Mouse (Mus musculus) hindbrain, postnatal 0 days (tissue): ENCODE results near the gene Prmt2. TPM values are rescaled to one million over a fixed set of nuclear protein-coding genes. Genes with fewer than 3 reads are reported as not detected.
A peak's percentile ranks its signal among the peaks of the same experiment; 100 is the strongest.

Source experiments
- ATAC-seq: fragments of 200-750 bp; cut with Nextera tagmentation; 2 replicates; pipeline ENCODE4 v1.8.0; 2017; ENCODE audit warnings: mild to moderate bottlenecking, moderate TSS enrichment, moderate library complexity
- DNase-seq: peaks from one replicate; pipeline ENCODE4 v3.0.0-alpha.2; 2015; ENCODE audit warnings: low spot score
- H3K27ac ChIP-seq: fragments of 300-500 bp; sonication (generic); 2 replicates; pipeline ENCODE4 v1.5.1; 2014; ENCODE audit warnings: mild to moderate bottlenecking
- H3K27me3 ChIP-seq: fragments of 300-500 bp; sonication (generic); 2 replicates; pipeline ENCODE4 v1.6.1; 2014; ENCODE audit warnings: low read length, mixed read lengths; ENCODE audit not compliant: insufficient read depth
- H3K36me3 ChIP-seq: fragments of 300-500 bp; sonication (generic); 2 replicates; pipeline ENCODE4 v1.6.1; 2014; ENCODE audit warnings: low read length, mixed read lengths; ENCODE audit not compliant: insufficient read depth
- H3K4me1 ChIP-seq: fragments of 300-500 bp; sonication (generic); 2 replicates; pipeline ENCODE4 v1.6.1; 2014; ENCODE audit warnings: antibody characterized with exemption, low read length, mixed read lengths; ENCODE audit not compliant: insufficient read depth
- H3K4me2 ChIP-seq: fragments of 300-500 bp; sonication (generic); 2 replicates; pipeline ENCODE4 v1.6.1; 2014; ENCODE audit warnings: low read depth, mild to moderate bottlenecking, low read length, moderate library complexity, mixed read lengths
- H3K4me3 ChIP-seq: fragments of 300-500 bp; sonication (generic); 2 replicates; pipeline ENCODE4 v1.5.1; 2014; ENCODE audit warnings: low read length
- H3K9ac ChIP-seq: fragments of 300-500 bp; sonication (generic); replicated peaks from 2 replicates; pipeline ENCODE4 v1.6.1; 2014; ENCODE audit warnings: mild to moderate bottlenecking, low read length, moderate library complexity, mixed read lengths
- H3K9me3 ChIP-seq: fragments of 300-500 bp; sonication (generic); 2 replicates; pipeline ENCODE4 v1.6.1; 2016; ENCODE audit warnings: low read length, mixed read lengths
- CTCF ChIP-seq: IDR thresholded peaks from 2 replicates; pipeline ENCODE4 v1.5.1; 2016; ENCODE audit warnings: antibody characterized with exemption, control low read depth, low read depth
- WGBS: fragments of 180-500 bp; shearing (Covaris S2); extraction: QIAGEN DNeasy Blood & Tissue Kit; methylation state at CpG from one replicate; pipeline ENCODE4 v1.1.7; 2014; 5-methylcytosine and 5-hydroxymethylcytosine counted together
- polyA plus RNA-seq: library from polyadenylated mRNA; unstranded; fragments of >200 nt; fragmentation: Nextera tagmentation; extraction: Ambion mirVana; gene quantifications from 2 replicates; pipeline ENCODE4 v1.2.1, GENCODE M21; 2015
- total RNA-seq: library from RNA; depleted of rRNA; stranded (reverse); fragments of >200 nt; gene quantifications from 2 replicates; pipeline ENCODE4 v1.2.3, GENCODE M21; 2014

Gene Prmt2
- total and polyA plus RNA-seq, 2 experiments from 2014 or later, result 174 to 250 TPM

- H3K27me3 ChIP-seq, result no peaks in the 10 kb centered on the region
- peak overlapping the region; percentile 51; the same call in 1 of the 2 replicates for H3K27ac ChIP-seq
- ATAC-seq, result peak; percentile 6; the same call in 1 of the 2 replicates
- no peak for DNase-seq
- no peak overlapping the region for H3K9ac ChIP-seq
- H3K36me3 ChIP-seq, result no peaks in the 10 kb centered on the region; the same call in 1 of the 2 replicates
- H3K9me3 ChIP-seq, result no peaks in the 10 kb centered on the region
- 0 out of 2 replicates have a peak, but pooled peaks cover 3% of the 10 kb centered on the region for H3K4me1 ChIP-seq
- TF ChIP-seq CTCF, result no peak
- no peak overlapping the region for H3K4me2 ChIP-seq
- WGBS, result 100% methylated on average over 1 of the region's 1 CpGs
- no peak overlapping the region for H3K4me3 ChIP-seq
Observed at GRCm38 (mm10) chr10:76253079-76253478, 15.4 kb upstream of the Prmt2 start.

GRCm38 (mm10) chr10:76250870-76251269, 13.2 kb upstream of the Prmt2 start:
- Histone ChIP-seq H3K9ac (no peak overlapping the region), H3K4me3 (no peak overlapping the region), H3K4me2 (no peak overlapping the region), H3K9me3 (no peaks in the 10 kb centered on the region), H3K4me1 (0 out of 2 replicates have a peak, but pooled peaks cover 3% of the 10 kb centered on the region), H3K27me3 (no peaks in the 10 kb centered on the region), H3K27ac (no peak overlapping the region), H3K36me3 (no peaks in the 10 kb centered on the region)
- TF ChIP-seq CTCF, result no peak
- WGBS, result 54% methylated on average over 7 of the region's 7 CpGs
- no peak for DNase-seq
- no peak for ATAC-seq

GRCm38 (mm10) chr10:76248647-76248968, 10.9 kb upstream of the Prmt2 start:
- Histone ChIP-seq H3K27me3 (no peaks in the 10 kb centered on the region), H3K9ac (no peak overlapping the region), H3K4me2 (no peak overlapping the region), H3K27ac (no peak overlapping the region), H3K36me3 (no peaks in the 10 kb centered on the region), H3K4me1 (0 out of 2 replicates have a peak, but pooled peaks cover 3% of the 10 kb centered on the region), H3K9me3 (no peaks in the 10 kb centered on the region), H3K4me3 (no peak overlapping the region)
- TF ChIP-seq CTCF, result no peak
- WGBS, result 38% methylated on average over 5 of the region's 5 CpGs
- no peak for DNase-seq
- ATAC-seq, result no peak

- ATAC-seq (no peak), DNase-seq (no peak)
- H3K9me3 ChIP-seq, result no peaks in the 10 kb centered on the region
- no peaks in the 10 kb centered on the region for H3K27me3 ChIP-seq
- no peak overlapping the region for H3K27ac ChIP-seq
- 0 out of 2 replicates have a peak, but pooled peaks cover under 1% of the 10 kb centered on the region for H3K4me1 ChIP-seq
- TF ChIP-seq CTCF, result no peak
- H3K4me3 ChIP-seq, result no peak overlapping the region
- no peak overlapping the region for H3K4me2 ChIP-seq
- no peaks in the 10 kb centered on the region for H3K36me3 ChIP-seq
- H3K9ac ChIP-seq, result no peak overlapping the region
- WGBS, result 25% methylated on average over 21 of the region's 21 CpGs
Observed at GRCm38 (mm10) chr10:76247960-76248646, 10.4 kb upstream of the Prmt2 start.

GRCm38 (mm10) chr10:76246601-76247000, 8.9 kb upstream of the Prmt2 start:
- H3K9ac ChIP-seq, result no peak overlapping the region
- DNase-seq (no peak), ATAC-seq (no peak)
- no peaks in the 10 kb centered on the region for H3K36me3 ChIP-seq
- no peaks in the 10 kb centered on the region for H3K9me3 ChIP-seq
- H3K4me3 ChIP-seq, result no peak overlapping the region
- H3K4me2 ChIP-seq, result no peak overlapping the region
- TF ChIP-seq CTCF, result no peak
- no peaks in the 10 kb centered on the region for H3K4me1 ChIP-seq
- no peak overlapping the region for H3K27ac ChIP-seq
- 54% methylated on average over 4 of the region's 4 CpGs for WGBS
- H3K27me3 ChIP-seq, result no peaks in the 10 kb centered on the region

GRCm38 (mm10) chr10:76245106-76245505, 7.4 kb upstream of the Prmt2 start:
- no peak overlapping the region for H3K27ac ChIP-seq
- no peaks in the 10 kb centered on the region for H3K36me3 ChIP-seq
- no peak overlapping the region for H3K4me2 ChIP-seq
- H3K4me3 ChIP-seq, result no peak overlapping the region
- H3K9me3 ChIP-seq, result no peaks in the 10 kb centered on the region
- no peaks in the 10 kb centered on the region for H3K27me3 ChIP-seq
- WGBS, result 81% methylated on average over 2 of the region's 2 CpGs
- DNase-seq (no peak), ATAC-seq (no peak)
- H3K4me1 ChIP-seq, result no peaks in the 10 kb centered on the region
- no peak for TF ChIP-seq CTCF
- no peak overlapping the region for H3K9ac ChIP-seq

GRCm38 (mm10) chr10:76239401-76239800, 1.7 kb upstream of the Prmt2 start:
- Histone ChIP-seq H3K36me3 (no peaks in the 10 kb centered on the region), H3K9ac (no peak overlapping the region), H3K27me3 (no peaks in the 10 kb centered on the region), H3K27ac (no peak overlapping the region), H3K4me3 (no peak overlapping the region), H3K9me3 (no peaks in the 10 kb centered on the region), H3K4me2 (no peak overlapping the region), H3K4me1 (peaks cover 14% of the 10 kb centered on the region)
- peak; percentile 1 for DNase-seq
- TF ChIP-seq CTCF, result no peak
- WGBS, result 74% methylated on average over 4 of the region's 4 CpGs
- ATAC-seq, result no peak
